Mouse (Mus musculus) G1E-ER4 (cell line): ENCODE measurements around the gene Tmem274. TPM values are rescaled to one million over a fixed set of nuclear protein-coding genes. Genes with fewer than 3 reads are reported as not detected.

ENCODE experiments used
- GATA1 ChIP-seq: IDR thresholded peaks from one replicate; pipeline ENCODE4 v1.8.0; 2012; ENCODE audit warnings: low read length, inconsistent platforms
- polyA plus RNA-seq: library from polyadenylated mRNA; stranded (reverse); fragments of >175 nt; gene quantifications from 2 replicates; pipeline ENCODE4 v1.2.3, GENCODE M21; 2012

The Tmem274 gene
- polyA plus RNA-seq, 1 experiment, result not detected

- no peak for TF ChIP-seq GATA1
Measured at GRCm38 (mm10) chr4:149506904-149507303, 29.7 kb downstream of the Tmem274 start.

GRCm38 (mm10) chr4:149511221-149511646 lies 34.1 kb downstream of the Tmem274 start:
- TF ChIP-seq GATA1, result no peak

- TF ChIP-seq GATA1, result no peak
Measured at GRCm38 (mm10) chr4:149512072-149512471, 34.9 kb downstream of the Tmem274 start.

GRCm38 (mm10) chr4:149515706-149516105 lies 38.5 kb downstream of the Tmem274 start:
- no peak for TF ChIP-seq GATA1

GRCm38 (mm10) chr4:149517868-149518340 lies 40.7 kb downstream of the Tmem274 start, which contains the start of gene Ctnnbip1:
Gene Ctnnbip1, plus strand, starts transcription at chr4:149518236.
- no peak for TF ChIP-seq GATA1

- no peak for TF ChIP-seq GATA1
Measured at GRCm38 (mm10) chr4:149518351-149519220, 41.4 kb downstream of the Tmem274 start.

GRCm38 (mm10) chr4:149521258-149521657 lies 44.1 kb downstream of the Tmem274 start:
- TF ChIP-seq GATA1, result no peak

GRCm38 (mm10) chr4:149523961-149524360 lies 46.8 kb downstream of the Tmem274 start:
- no peak for TF ChIP-seq GATA1

- TF ChIP-seq GATA1, result no peak
Measured at GRCm38 (mm10) chr4:149525170-149525569, 48.0 kb downstream of the Tmem274 start.

- TF ChIP-seq GATA1, result no peak
Measured at GRCm38 (mm10) chr4:149525811-149526210, 48.6 kb downstream of the Tmem274 start.

GRCm38 (mm10) chr4:149526330-149526729 lies 49.2 kb downstream of the Tmem274 start:
- no peak for TF ChIP-seq GATA1

- TF ChIP-seq GATA1, result no peak
Measured at GRCm38 (mm10) chr4:149527621-149528354, 50.6 kb downstream of the Tmem274 start.

GRCm38 (mm10) chr4:149529691-149530090 lies 52.5 kb downstream of the Tmem274 start:
- no peak for TF ChIP-seq GATA1

Other genes with a start within 250 kb of the Tmem274 start
- gene Kif1b, start 169.7 kb upstream of the Tmem274 start, polyA plus RNA-seq, result 4.0 and 6.4 TPM in 2 replicates
- gene Ube4b, start 50.6 kb upstream of the Tmem274 start, polyA plus RNA-seq, result 446 and 480 TPM in 2 replicates
- gene Rbp7, start 22.4 kb upstream of the Tmem274 start, polyA plus RNA-seq, result not detected in 2 replicates
- gene Nmnat1, start 7.8 kb downstream of the Tmem274 start, polyA plus RNA-seq, result 1.6 and 3.2 TPM in 2 replicates
- gene Lzic, start 7.9 kb downstream of the Tmem274 start, polyA plus RNA-seq, result 7.2 and 10.2 TPM in 2 replicates
- gene Ctnnbip1, start 40.9 kb downstream of the Tmem274 start, polyA plus RNA-seq, result 0.69 and 3.3 TPM in 2 replicates
- 0.89 and 0.90 TPM in 2 replicates for gene Clstn1, start 109.1 kb downstream of the Tmem274 start, polyA plus RNA-seq
- 22.4 and 27.4 TPM in 2 replicates for gene Pik3cd, start 225.2 kb downstream of the Tmem274 start, polyA plus RNA-seq